Mouse (Mus musculus) urinary bladder, postnatal 25 days (tissue): ENCODE results near the gene Anapc1.

Experiments used
- DNase-seq: peaks from one replicate; pipeline ENCODE4 v3.0.0; 2022; ENCODE audit warnings: low spot score

Anapc1 gene

GRCm38 (mm10) chr2:128566304-128567147, 120.7 kb downstream of the Anapc1 start:
- no peak for DNase-seq

GRCm38 (mm10) chr2:128565904-128566303, 121.3 kb downstream of the Anapc1 start:
- no peak for DNase-seq

- DNase-seq: no peak
Observed at GRCm38 (mm10) chr2:128564195-128564594, 123.0 kb downstream of the Anapc1 start.
